Mouse (Mus musculus) limb, embryonic 14.5 days (tissue): ENCODE data around the gene Zfp146. TPM values are rescaled to one million over a fixed set of nuclear protein-coding genes. Genes with fewer than 3 reads are reported as not detected.

ENCODE experiments used
- ATAC-seq: fragments of 200-750 bp; cut with Nextera tagmentation; 2 replicates; pipeline ENCODE4 v1.8.0; 2017; ENCODE audit warnings: low read depth, moderate number of reproducible peaks, moderate TSS enrichment; ENCODE audit not compliant: low FRiP score
- DNase-seq: peaks from one replicate; pipeline ENCODE4 v3.0.0-alpha.2; 2015; ENCODE audit warnings: low spot score
- H3K27ac ChIP-seq: fragments of 300-500 bp; sonication (generic); replicated peaks from 2 replicates; pipeline ENCODE4 v1.5.1; 2014; ENCODE audit warnings: low read depth, mild to moderate bottlenecking, low read length, moderate library complexity, mixed read lengths
- H3K27me3 ChIP-seq: fragments of 300-500 bp; sonication (generic); 2 replicates; pipeline ENCODE4 v1.6.1; 2014; ENCODE audit warnings: low read length, mixed read lengths; ENCODE audit not compliant: control insufficient read depth, insufficient read depth
- H3K36me3 ChIP-seq: fragments of 300-500 bp; sonication (generic); 2 replicates; pipeline ENCODE4 v1.6.1; 2014; ENCODE audit warnings: mild to moderate bottlenecking, low read length, moderate library complexity, mixed read lengths; ENCODE audit not compliant: control insufficient read depth, insufficient read depth
- H3K4me1 ChIP-seq: fragments of 300-500 bp; sonication (generic); 2 replicates; pipeline ENCODE4 v1.6.1; 2014; ENCODE audit warnings: antibody characterized with exemption, low read length, mixed read lengths; ENCODE audit not compliant: control insufficient read depth, insufficient read depth
- H3K4me2 ChIP-seq: fragments of 300-500 bp; sonication (generic); replicated peaks from 2 replicates; pipeline ENCODE4 v1.6.1; 2014; ENCODE audit warnings: low read depth, mild to moderate bottlenecking, low read length, moderate library complexity; ENCODE audit not compliant: severe bottlenecking
- H3K4me3 ChIP-seq: fragments of 300-500 bp; sonication (generic); replicated peaks from 2 replicates; pipeline ENCODE4 v1.5.1; 2014; ENCODE audit warnings: low read length
- H3K9ac ChIP-seq: fragments of 300-500 bp; sonication (generic); 2 replicates; pipeline ENCODE4 v1.6.1; 2014; ENCODE audit warnings: mild to moderate bottlenecking, low read depth, low read length, moderate library complexity; ENCODE audit not compliant: severe bottlenecking
- H3K9me3 ChIP-seq: fragments of 300-500 bp; sonication (generic); 2 replicates; pipeline ENCODE4 v1.6.1; 2016; ENCODE audit warnings: low read length; ENCODE audit not compliant: control insufficient read depth
- POLR2A ChIP-seq: fragments of 200-500 bp; IDR thresholded peaks from 2 replicates; pipeline ENCODE4 v1.8.0; 2012; ENCODE audit warnings: inconsistent platforms, mild to moderate bottlenecking, moderate library complexity, borderline replicate concordance; ENCODE audit not compliant: insufficient read depth, insufficient read length; ENCODE audit errors: extremely low read depth
- WGBS: fragments of 180-500 bp; shearing (Covaris S2); extraction: QIAGEN DNeasy Blood & Tissue Kit; methylation state at CpG from one replicate; pipeline ENCODE4 v1.1.7; 2014; 5-methylcytosine and 5-hydroxymethylcytosine counted together
- polyA plus RNA-seq, 2 experiments: library from polyadenylated mRNA; depleted of rRNA in 1 of 2; stranded (reverse) in 1 of 2; unstranded in 1 of 2; fragments of >200 nt; fragmentation: Nextera tagmentation in 1 of 2; extraction: Ambion mirVana in 1 of 2; gene quantifications; 2 replicates each; pipeline versions ENCODE4 v1.2.1 to v1.2.3; 2012 to 2014

The Zfp146 gene
- polyA plus RNA-seq, 2 experiments, result 19.9 to 93.4 TPM

- no peak overlapping the region for H3K27ac ChIP-seq
- peaks cover 67% of the 10 kb centered on the region for H3K36me3 ChIP-seq
- no peak for TF ChIP-seq POLR2A
- no peak overlapping the region for H3K9ac ChIP-seq
- no peak overlapping the region for H3K4me2 ChIP-seq
- no peak for ATAC-seq
- no peak for DNase-seq
- H3K4me1 ChIP-seq, result peaks cover 3% of the 10 kb centered on the region
- H3K9me3 ChIP-seq, result peaks cover 77% of the 10 kb centered on the region
- 97% methylated on average over 2 of the region's 2 CpGs for WGBS
- no peak overlapping the region for H3K4me3 ChIP-seq
- H3K27me3 ChIP-seq, result no peaks in the 10 kb centered on the region
These were observed 4.8 kb downstream of the Zfp146 start for GRCm38 (mm10) chr7:30164745-30165144.

DNA sequence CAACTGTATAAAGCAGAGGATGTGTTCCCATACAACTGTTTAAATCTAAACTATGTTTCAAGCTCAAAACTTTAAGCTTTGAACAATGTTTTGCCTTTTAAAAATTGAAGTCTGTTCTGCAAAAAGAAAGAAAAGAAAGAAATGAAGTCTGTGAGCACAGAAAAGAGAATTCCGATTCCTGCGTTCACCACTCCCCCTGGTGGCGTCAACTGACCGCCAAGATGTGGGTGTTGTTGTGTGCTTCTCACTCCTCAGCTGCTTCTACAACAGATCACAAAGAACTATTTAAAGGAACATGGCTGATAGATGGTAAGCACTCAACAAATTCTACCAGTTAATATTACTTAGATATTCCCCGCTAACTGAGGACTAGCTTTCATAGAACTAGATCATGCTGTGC lies 6.4 kb downstream of the Zfp146 start:
- Histone ChIP-seq H3K27me3 (no peaks in the 10 kb centered on the region), H3K9me3 (peaks cover 92% of the 10 kb centered on the region), H3K9ac (no peak overlapping the region), H3K4me1 (peaks cover 2% of the 10 kb centered on the region), H3K4me3 (no peak overlapping the region), H3K27ac (no peak overlapping the region), H3K4me2 (no peak overlapping the region), H3K36me3 (peaks cover 83% of the 10 kb centered on the region)
- no peak for DNase-seq
- no peak for ATAC-seq
- TF ChIP-seq POLR2A, result no peak
- WGBS, result 96% methylated on average over 5 of the region's 5 CpGs

DNA sequence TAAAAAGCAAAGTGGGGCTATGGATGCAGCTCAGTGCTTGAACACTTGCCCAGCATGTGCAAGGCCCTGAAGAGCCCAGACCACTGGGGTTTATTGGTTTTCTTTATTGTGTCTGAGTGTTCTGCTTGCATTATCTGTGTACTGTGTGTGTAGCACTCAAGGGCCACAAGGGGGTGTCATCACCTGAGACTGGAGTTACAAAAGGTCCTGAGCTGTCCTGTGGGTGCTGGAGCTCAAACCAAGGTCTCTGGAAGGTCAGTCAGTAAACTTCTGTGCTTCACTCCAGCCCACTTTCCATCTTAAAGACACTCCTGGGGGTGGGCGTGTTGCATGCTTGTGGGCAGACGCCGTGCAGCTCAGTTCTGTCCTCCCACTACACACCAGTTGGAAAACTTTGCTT lies 14.0 kb downstream of the Zfp146 start:
- H3K36me3 ChIP-seq, result peaks cover 44% of the 10 kb centered on the region
- no peak for TF ChIP-seq POLR2A
- H3K4me1 ChIP-seq, result no peaks in the 10 kb centered on the region
- WGBS, result 100% methylated on average over 3 of the region's 3 CpGs
- H3K4me3 ChIP-seq, result no peak overlapping the region
- no peak for ATAC-seq
- no peaks in the 10 kb centered on the region for H3K27me3 ChIP-seq
- peaks cover 88% of the 10 kb centered on the region for H3K9me3 ChIP-seq
- no peak overlapping the region for H3K9ac ChIP-seq
- no peak overlapping the region for H3K27ac ChIP-seq
- no peak for DNase-seq
- no peak overlapping the region for H3K4me2 ChIP-seq

GRCm38 (mm10) chr7:30154040-30154439 lies 15.5 kb downstream of the Zfp146 start:
- DNase-seq (no peak), ATAC-seq (no peak)
- no peaks in the 10 kb centered on the region for H3K27me3 ChIP-seq
- WGBS, result 85% methylated on average over 1 of the region's 1 CpGs
- H3K27ac ChIP-seq, result no peak overlapping the region
- no peak overlapping the region for H3K9ac ChIP-seq
- peaks cover 41% of the 10 kb centered on the region for H3K36me3 ChIP-seq
- H3K9me3 ChIP-seq, result peaks cover 90% of the 10 kb centered on the region
- H3K4me2 ChIP-seq, result no peak overlapping the region
- no peak for TF ChIP-seq POLR2A
- no peaks in the 10 kb centered on the region for H3K4me1 ChIP-seq
- H3K4me3 ChIP-seq, result no peak overlapping the region

GRCm38 (mm10) chr7:30147011-30147410 lies 22.5 kb downstream of the Zfp146 start:
- H3K36me3 ChIP-seq, result peaks cover 18% of the 10 kb centered on the region
- no peak overlapping the region for H3K27ac ChIP-seq
- TF ChIP-seq POLR2A, result no peak
- H3K4me2 ChIP-seq, result no peak overlapping the region
- WGBS, result 94% methylated on average over 5 of the region's 5 CpGs
- no peak overlapping the region for H3K9ac ChIP-seq
- H3K27me3 ChIP-seq, result no peaks in the 10 kb centered on the region
- ATAC-seq, result no peak
- H3K9me3 ChIP-seq, result peaks cover 39% of the 10 kb centered on the region
- DNase-seq, result no peak
- no peaks in the 10 kb centered on the region for H3K4me1 ChIP-seq
- H3K4me3 ChIP-seq, result no peak overlapping the region

DNA sequence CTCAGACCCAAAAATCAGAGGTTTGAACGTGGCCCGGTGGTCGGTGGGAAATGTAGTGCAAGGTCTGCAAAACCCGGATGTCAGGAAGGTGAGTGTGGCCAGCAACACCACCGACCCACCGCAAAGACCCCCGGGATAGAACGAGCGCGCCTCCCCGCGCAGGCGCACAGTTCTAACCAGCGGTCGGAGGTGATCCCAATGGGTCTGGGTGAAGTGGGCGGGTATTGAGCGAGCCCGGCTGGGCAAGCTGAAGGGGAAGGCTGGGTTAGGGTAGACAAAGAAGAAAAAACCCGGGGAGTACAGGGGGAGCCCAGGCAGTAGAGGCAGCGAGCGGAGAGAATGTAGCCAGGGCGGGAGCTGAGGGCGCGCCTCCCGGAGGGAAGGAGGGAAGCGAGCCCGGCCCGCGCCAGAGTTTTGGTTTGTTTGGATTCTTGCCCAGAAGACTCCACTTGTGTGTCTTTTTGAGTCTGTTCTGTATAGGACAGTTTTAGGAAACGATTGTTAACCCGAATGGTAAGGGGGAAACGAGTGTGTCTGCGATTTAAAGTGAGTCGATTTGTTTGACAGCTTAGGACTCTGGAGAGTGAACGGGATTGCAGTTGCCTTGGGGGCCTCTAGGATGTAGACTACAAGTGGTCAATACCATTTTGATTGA lies 25.9 kb downstream of the Zfp146 start:
- Histone ChIP-seq H3K4me3 (peak overlapping the region; percentile 49), H3K36me3 (peaks cover 15% of the 10 kb centered on the region)

More for the DNA sequence above, 25.9 kb downstream of the Zfp146 start:
- TF ChIP-seq POLR2A, result 0 out of 2 replicates have a peak, but pooled peaks have one; percentile 45
- H3K9ac ChIP-seq, result peak overlapping the region; percentile 47
- 2% methylated on average over 35 of the region's 35 CpGs for WGBS
- peak overlapping the region; percentile 78 for H3K27ac ChIP-seq
- H3K27me3 ChIP-seq, result no peaks in the 10 kb centered on the region
- DNase-seq (peak; percentile 91), ATAC-seq (peak; percentile 94)
- H3K4me2 ChIP-seq, result peak overlapping the region; percentile 54
- H3K4me1 ChIP-seq, result no peaks in the 10 kb centered on the region
- H3K9me3 ChIP-seq, result 0 out of 2 replicates have a peak, but pooled peaks cover 7% of the 10 kb centered on the region
